Mouse (Mus musculus): ENCODE results near the gene Reep3.

Reep3 gene

GRCm38 (mm10) chr10:67083446-67084166 lies 13.1 kb downstream of the Reep3 start:
- no peak for DNase-seq (ENCODE audit: low spot score in 2 of 2)

- DNase-seq (ENCODE audit: low spot score in 2 of 2), result no peak
Observed at GRCm38 (mm10) chr10:67082531-67082930, 14.2 kb downstream of the Reep3 start.

- DNase-seq (ENCODE audit: low spot score in 2 of 2), result no peak
Observed at GRCm38 (mm10) chr10:67081206-67082007, 15.3 kb downstream of the Reep3 start.

GRCm38 (mm10) chr10:67079030-67079429 lies 17.7 kb downstream of the Reep3 start:
- no peak for DNase-seq (ENCODE audit: low spot score in 2 of 2)

- peak; percentile 54 to 59 for DNase-seq (ENCODE audit: low spot score in 2 of 2)
Observed at GRCm38 (mm10) chr10:67075931-67076878, 20.5 kb downstream of the Reep3 start.

- DNase-seq (ENCODE audit: low spot score in 2 of 2), result no peak
Observed at GRCm38 (mm10) chr10:67073577-67073976, 23.2 kb downstream of the Reep3 start.

GRCm38 (mm10) chr10:67072600-67072999 lies 24.1 kb downstream of the Reep3 start:
- no peak for DNase-seq (ENCODE audit: low spot score in 2 of 2)

- DNase-seq (ENCODE audit: low spot score in 2 of 2), result no peak
Observed at GRCm38 (mm10) chr10:67071884-67072283, 24.9 kb downstream of the Reep3 start.

GRCm38 (mm10) chr10:67071389-67071788 lies 25.4 kb downstream of the Reep3 start:
- DNase-seq (ENCODE audit: low spot score in 2 of 2), result no peak

DNA sequence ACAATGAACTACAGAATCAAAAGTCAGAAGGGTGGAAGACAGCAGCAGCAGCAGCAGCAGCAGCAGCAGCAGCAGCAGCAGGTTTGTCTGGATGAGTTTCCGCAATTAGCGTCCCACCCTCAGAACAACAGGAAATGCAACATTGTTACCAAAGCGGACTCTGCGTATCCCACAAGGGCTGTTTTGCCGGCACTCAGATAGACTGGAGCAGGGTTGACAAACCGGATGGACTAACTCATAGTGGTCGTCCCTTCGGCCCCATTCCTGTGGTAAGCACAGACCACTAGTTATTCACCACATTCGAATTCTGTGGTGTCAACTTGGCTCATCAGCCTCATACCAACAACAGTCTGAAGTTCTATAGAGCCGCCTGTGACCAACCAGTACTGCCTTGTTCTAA lies 27.7 kb downstream of the Reep3 start:
- DNase-seq (ENCODE audit: low spot score in 2 of 2), result no peak

- no peak for DNase-seq (ENCODE audit: low spot score in 2 of 2)
Observed at GRCm38 (mm10) chr10:67066421-67066820, 30.3 kb downstream of the Reep3 start.

DNA sequence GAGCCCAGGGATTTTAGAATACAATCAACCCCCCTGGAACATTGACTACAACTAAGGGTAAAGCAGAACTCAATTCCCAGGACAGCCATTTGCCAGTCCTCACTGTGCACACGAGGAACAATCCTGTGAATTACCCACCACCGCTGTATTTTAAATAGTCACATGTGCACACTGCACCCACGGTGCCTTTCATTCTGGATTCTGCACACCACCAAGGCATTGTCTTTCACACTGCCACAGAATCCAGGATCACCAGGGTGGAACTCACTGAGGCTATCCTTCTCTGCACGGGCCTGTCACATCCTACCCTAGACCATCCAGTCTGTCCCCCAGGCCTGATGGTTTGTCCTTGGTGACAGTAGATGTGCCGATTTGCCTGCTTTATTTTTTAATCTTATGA lies 30.8 kb downstream of the Reep3 start:
- no peak for DNase-seq (ENCODE audit: low spot score in 2 of 2)

DNA sequence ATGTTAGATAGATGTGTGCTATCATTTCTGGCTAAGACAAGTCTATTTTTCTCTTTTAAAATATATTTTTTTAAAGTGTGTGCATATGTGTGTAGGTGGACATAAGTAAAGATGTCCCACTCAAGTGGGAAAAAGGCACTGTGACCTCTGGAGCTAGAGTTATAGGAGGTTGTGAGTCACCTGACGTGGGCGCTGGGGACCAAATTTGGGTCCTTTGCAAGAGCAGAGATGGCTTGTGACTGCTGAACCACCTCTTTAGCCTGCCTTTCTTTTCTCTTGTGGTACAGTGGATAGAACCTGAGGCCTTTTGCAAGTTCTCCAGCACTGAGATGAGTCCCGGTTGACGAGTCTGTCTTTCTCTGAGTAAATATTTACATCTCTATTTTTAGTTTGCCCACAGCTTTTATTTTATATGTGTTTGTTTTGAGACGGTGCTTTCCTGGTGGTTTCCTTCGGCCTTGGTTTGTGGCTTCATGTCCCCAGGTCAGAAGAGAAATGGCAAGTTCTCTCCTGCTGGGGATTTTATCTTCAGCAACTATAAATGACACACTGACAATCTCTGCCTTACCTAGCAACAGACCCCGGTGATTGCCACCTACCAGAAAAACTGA lies 31.4 kb downstream of the Reep3 start:
- DNase-seq (ENCODE audit: low spot score in 2 of 2), result no peak

GRCm38 (mm10) chr10:67061823-67062222 lies 34.9 kb downstream of the Reep3 start:
- DNase-seq (ENCODE audit: low spot score in 2 of 2), result no peak

GRCm38 (mm10) chr10:67061367-67061801 lies 35.4 kb downstream of the Reep3 start:
- no peak for DNase-seq (ENCODE audit: low spot score in 2 of 2)

DNA sequence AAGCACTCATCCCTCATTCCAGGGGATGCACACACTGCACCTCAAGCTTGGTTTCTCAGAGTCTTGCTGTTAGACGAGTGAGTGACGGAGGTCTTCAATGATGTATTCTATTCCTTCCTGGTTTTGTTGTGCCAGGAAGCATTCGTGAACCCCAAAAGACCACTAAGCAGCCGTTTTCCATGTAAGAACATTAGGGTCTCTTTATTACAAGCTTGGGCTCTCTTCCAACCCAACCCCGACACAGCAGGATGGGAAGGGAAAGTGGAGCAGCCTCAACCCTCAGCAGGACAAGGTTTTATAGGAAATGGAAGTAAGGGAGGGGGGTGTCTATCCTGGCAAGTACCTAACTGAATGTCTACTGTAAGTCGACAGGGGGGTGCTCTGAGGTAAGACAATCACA lies 38.0 kb downstream of the Reep3 start:
- no peak for DNase-seq (ENCODE audit: low spot score in 2 of 2)

DNA sequence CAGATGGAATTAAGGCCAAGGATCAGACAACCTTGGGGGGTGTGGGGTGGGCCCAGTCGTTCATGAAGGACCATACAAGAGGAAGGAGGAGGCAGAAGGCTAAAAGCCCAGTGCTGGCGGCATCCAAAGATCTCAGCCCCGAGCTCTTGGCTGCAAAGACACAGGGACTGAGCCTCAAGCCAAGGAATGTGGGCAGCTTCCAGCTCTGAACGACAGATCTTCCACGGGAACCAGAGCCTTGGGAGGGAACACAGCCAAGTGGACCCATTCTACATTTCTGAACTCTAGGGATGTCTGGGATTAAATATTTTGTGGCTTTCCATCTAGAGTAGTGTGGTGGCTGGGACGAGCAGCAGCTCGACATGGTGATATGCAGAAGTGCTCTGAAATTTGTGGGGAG lies 38.4 kb downstream of the Reep3 start:
- no peak for DNase-seq (ENCODE audit: low spot score in 2 of 2)

DNA sequence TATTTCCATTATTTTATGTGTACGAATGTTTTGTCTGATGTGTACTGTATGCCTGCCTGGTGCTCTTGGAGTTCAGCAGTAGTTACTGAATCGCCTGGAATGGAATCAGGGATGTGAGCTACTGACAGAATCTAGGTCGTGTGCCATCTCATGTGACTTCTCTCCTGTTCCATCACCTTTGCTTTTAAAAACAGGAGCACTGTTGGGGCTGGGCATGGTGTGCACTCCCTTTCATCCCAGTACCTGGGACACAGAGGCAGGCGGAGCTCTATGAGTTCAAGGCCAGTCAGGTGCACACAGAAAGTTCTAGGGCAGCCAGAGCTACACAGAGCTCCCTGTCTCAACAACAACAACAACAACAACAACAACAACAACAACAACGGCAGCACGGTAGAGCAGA lies 39.0 kb downstream of the Reep3 start:
- no peak for DNase-seq (ENCODE audit: low spot score in 2 of 2)

GRCm38 (mm10) chr10:67057208-67057607 lies 39.5 kb downstream of the Reep3 start:
- no peak for DNase-seq (ENCODE audit: low spot score in 2 of 2)

- no peak for DNase-seq (ENCODE audit: low spot score in 2 of 2)
Observed at GRCm38 (mm10) chr10:67055867-67056856, 40.6 kb downstream of the Reep3 start.

Data from frontal cortex, postnatal 14 days (tissue).